Mouse (Mus musculus) megakaryocyte, embryonic 14.5 days (primary cell): Measurements from ENCODE around the gene Ccdc78. TPM values are rescaled to one million over a fixed set of nuclear protein-coding genes. Genes with fewer than 3 reads are reported as not detected.

ENCODE experiments used
- H3K27me3 ChIP-seq: replicated peaks from 2 replicates; pipeline ENCODE3; 2012; ENCODE audit warnings: inconsistent platforms
- H3K36me3 ChIP-seq: replicated peaks from 2 replicates; pipeline ENCODE3; 2012; ENCODE audit warnings: low read length, inconsistent platforms, mixed read lengths
- H3K4me1 ChIP-seq: 2 replicates; pipeline ENCODE4 v1.6.1; 2012; ENCODE audit warnings: inconsistent platforms
- H3K4me3 ChIP-seq: replicated peaks from 2 replicates; pipeline ENCODE3; 2012; ENCODE audit warnings: moderate library complexity, mild to moderate bottlenecking, inconsistent platforms
- H3K9me3 ChIP-seq: 2 replicates; pipeline ENCODE4 v1.6.1; 2012; ENCODE audit warnings: inconsistent platforms
- FLI1 ChIP-seq: IDR thresholded peaks from 2 replicates; pipeline ENCODE4 v1.6.1; 2012; ENCODE audit warnings: low read length, inconsistent platforms, mixed read lengths
- GATA1 ChIP-seq: IDR thresholded peaks from 3 replicates; pipeline ENCODE4 v1.6.1; 2012; ENCODE audit warnings: mixed read lengths, low read length, inconsistent platforms, borderline replicate concordance
- polyA plus RNA-seq: library from polyadenylated mRNA; stranded (reverse); fragments of >175 nt; gene quantifications from 2 replicates; pipeline ENCODE4 v1.2.3, GENCODE M21; 2012; ENCODE audit warnings: low replicate concordance; ENCODE audit not compliant: insufficient read depth

Gene Ccdc78
- polyA plus RNA-seq, 1 experiment: not detected

DNA sequence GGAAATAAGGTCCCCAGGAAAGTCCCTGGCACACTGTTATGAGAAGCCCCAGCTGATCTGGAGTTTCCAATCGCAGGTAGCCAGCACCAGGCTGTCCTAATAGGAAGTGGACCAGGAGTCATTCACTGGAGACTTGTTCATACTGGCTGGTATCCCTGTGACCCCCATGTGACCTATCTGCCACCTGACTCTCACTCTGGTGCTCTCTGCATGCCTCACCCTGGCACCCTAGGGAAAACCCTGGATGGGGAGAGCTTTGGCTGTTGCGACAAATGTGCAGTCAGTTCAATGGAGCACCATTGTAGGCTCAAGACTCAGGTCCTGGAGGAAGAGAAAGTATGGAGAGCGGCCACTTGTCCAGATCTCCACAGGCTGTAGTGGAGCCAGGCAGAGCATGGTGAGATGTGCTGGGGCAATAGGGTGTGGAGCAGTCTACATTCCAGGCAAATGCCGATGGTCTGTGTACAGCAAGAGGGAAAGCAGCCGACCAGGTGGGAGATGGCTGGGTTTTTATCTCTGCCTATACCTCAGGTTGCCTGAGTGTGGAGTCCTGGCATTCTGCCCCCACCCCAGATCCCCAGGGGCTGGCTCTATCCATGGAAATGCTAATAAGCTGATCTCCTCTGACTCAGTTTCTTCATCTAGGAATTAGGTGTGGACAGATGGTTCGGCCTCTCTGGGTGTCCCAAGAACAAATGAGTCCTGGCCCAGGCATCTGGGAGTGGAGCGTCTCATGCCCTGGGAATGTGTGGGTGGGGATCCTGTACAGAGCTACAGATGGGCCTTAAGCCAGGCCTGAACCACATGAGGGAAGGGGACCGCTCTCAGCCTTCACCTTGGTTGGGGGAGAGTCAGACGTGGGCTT is 29.8 kb upstream of the Ccdc78 start:
- Histone ChIP-seq H3K36me3 (no peaks in the 10 kb centered on the region), H3K4me1 (no peaks in the 10 kb centered on the region), H3K9me3 (no peaks in the 10 kb centered on the region), H3K27me3 (peaks cover 72% of the 10 kb centered on the region), H3K4me3 (no peak overlapping the region)
- TF ChIP-seq FLI1: no peak
- TF ChIP-seq GATA1: no peak

DNA sequence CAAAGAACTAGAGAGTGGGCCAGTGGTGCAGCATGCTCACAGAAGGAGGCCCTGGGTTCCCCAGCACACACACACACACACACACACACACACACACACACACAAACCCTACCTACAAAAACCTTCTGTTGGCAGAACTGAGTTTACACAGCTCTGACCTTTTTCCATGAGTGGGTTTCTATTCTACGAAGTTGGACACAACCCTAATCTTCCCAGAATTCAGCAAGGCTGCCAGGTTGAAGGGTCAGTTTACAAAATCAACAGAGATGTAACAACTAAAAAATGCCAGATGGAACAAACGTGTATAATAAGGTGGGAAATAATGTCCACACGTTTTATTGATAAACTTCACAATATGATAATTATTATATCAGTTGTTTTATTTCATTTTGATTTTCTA is 28.7 kb upstream of the Ccdc78 start:
- no peaks in the 10 kb centered on the region for H3K9me3 ChIP-seq
- TF ChIP-seq GATA1 (no peak), FLI1 (no peak)
- H3K27me3 ChIP-seq: peaks cover 68% of the 10 kb centered on the region
- H3K36me3 ChIP-seq: no peaks in the 10 kb centered on the region
- H3K4me3 ChIP-seq: no peak overlapping the region
- H3K4me1 ChIP-seq: no peaks in the 10 kb centered on the region

DNA sequence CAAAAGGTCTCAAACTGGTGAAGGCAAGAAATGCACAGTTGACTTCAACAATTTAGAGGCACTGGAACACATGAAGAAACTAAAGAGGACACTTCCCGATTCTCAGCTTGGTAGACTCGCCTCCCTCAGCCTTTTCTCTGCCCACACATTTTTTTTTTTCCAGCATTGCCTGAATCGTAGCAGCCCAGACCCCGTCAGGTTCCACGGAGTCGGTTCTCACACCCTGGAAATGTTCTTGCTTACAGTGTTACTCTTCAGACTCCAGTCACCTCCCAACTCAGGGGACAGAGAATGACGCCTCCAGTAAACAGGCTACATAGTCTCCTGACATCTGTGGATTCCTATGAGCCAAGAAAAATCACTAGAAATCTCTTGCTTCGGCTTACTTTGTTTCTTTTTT is 26.2 kb upstream of the Ccdc78 start:
- TF ChIP-seq FLI1: no peak
- no peak for TF ChIP-seq GATA1
- peaks cover 47% of the 10 kb centered on the region for H3K27me3 ChIP-seq
- H3K4me3 ChIP-seq: no peak overlapping the region
- no peaks in the 10 kb centered on the region for H3K4me1 ChIP-seq
- no peaks in the 10 kb centered on the region for H3K9me3 ChIP-seq
- no peaks in the 10 kb centered on the region for H3K36me3 ChIP-seq

DNA sequence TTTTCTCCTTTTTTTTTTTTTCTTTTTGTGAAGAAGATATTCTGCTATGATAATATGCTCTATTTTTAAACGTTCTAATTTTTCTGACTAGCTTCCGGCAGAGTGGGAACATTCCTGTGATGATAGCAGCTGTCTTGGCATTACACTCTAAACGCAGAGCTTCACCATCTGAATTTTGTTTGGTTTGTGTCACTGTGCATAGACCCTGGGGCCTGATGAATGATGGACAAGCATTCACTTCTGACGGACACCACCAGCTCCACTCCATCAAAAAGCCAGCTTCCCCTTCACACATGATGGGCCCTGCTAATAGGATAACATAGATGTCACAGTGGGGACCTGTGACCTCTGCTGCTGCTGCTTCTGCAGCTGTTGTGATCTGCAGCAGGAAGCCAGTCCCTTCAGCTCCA is 24.8 kb upstream of the Ccdc78 start:
- no peaks in the 10 kb centered on the region for H3K9me3 ChIP-seq
- no peaks in the 10 kb centered on the region for H3K36me3 ChIP-seq
- H3K4me1 ChIP-seq: no peaks in the 10 kb centered on the region
- H3K4me3 ChIP-seq: no peak overlapping the region
- TF ChIP-seq FLI1: no peak
- TF ChIP-seq GATA1: no peak
- peaks cover 44% of the 10 kb centered on the region for H3K27me3 ChIP-seq

DNA sequence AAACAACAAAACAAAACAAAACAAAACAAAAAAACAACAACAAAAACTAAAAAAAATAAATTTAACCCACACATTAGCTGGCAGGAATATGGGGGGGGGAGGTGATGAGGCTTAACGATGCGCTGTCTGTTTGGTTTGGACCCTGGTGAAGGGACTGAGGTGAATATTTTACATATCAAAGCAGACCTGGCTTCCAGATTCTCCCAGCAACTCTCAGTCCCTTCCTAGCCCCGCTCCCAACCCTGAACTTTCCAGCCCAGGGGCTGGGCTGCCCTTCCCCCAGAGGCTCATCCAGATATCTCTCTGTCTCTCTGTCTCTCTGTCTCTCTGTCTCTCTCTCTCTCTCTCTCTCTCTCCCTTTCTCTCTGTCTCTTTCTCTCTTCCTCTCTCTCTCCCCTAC is 23.8 kb upstream of the Ccdc78 start:
- H3K27me3 ChIP-seq: peaks cover 46% of the 10 kb centered on the region
- TF ChIP-seq FLI1: no peak
- no peak for TF ChIP-seq GATA1
- H3K4me3 ChIP-seq: no peak overlapping the region
- H3K4me1 ChIP-seq: no peaks in the 10 kb centered on the region
- H3K9me3 ChIP-seq: no peaks in the 10 kb centered on the region
- no peaks in the 10 kb centered on the region for H3K36me3 ChIP-seq

DNA sequence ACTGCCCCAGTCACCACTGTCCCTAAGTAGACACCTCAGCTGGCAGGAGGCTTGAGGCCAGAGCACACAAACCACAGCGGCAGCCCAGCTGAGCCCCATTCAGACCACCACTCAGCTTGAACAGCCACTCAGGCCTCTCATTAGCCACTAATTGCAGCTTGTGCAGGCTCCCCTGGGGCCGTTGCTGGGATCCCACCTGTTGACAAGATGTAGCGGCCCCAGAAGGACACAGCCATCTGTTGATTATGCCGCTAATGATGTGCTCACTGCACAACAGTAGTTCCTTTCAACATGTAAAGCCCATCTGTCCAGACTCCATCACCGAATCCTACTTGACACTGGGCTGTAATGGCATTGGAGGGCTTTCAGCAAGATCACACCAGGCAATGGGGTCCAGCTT is 20.5 kb upstream of the Ccdc78 start:
- no peak overlapping the region for H3K4me3 ChIP-seq
- no peaks in the 10 kb centered on the region for H3K9me3 ChIP-seq
- TF ChIP-seq FLI1: no peak
- no peak for TF ChIP-seq GATA1
- no peaks in the 10 kb centered on the region for H3K36me3 ChIP-seq
- no peaks in the 10 kb centered on the region for H3K4me1 ChIP-seq
- H3K27me3 ChIP-seq: peaks cover 52% of the 10 kb centered on the region

DNA sequence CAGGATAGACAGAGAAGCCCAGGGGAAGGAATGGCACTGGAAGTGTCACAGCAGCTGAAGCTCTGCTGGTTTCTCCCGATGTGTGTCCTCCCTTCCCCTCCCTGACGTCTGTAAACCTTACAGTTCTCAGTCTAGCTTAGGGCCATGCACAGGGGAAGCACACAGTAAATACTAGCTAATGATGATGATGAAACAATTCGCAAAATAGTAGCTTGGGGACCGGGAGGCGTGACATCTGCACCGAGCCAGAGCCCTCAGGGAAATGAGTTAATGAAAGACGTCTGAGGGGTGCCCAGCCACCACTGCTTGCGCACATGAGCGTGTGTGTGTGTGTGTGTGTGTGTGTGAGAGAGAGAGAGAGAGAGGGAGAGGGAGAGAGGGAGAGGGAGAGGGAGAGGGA is 17.0 kb upstream of the Ccdc78 start:
- no peak for TF ChIP-seq GATA1
- TF ChIP-seq FLI1: no peak
- no peak overlapping the region for H3K4me3 ChIP-seq
- H3K27me3 ChIP-seq: peaks cover 48% of the 10 kb centered on the region
- peaks cover 10% of the 10 kb centered on the region for H3K4me1 ChIP-seq
- H3K36me3 ChIP-seq: no peaks in the 10 kb centered on the region
- no peaks in the 10 kb centered on the region for H3K9me3 ChIP-seq

DNA sequence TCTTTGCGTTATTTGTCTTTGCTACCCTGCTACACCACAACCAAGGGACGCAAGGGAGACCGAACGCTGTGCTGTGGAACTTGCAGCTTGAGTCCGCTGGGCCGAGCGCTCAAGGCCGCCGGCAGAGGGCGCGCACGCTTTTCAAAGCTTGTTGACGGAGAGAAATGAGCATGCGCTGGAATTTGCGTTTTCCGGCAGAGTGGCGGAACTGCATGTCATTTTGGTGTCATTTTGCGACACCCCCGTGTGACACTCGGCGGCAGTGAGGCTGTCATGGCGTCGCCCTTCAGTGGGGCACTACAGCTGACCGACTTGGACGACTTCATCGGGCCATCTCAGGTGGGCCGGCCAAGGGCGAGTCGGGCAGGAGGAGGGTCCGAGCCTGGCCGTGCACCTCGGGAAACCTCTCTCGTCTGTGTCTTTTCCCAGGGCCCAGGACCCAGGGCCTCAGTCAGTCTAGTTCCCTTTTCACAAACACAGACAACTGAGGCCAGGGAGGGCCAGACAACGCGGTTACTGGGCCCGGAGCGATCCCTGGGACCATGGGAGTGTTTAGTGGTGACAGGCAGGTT is 12.7 kb upstream of the Ccdc78 start, which contains the start of gene Narfl:
Gene Narfl (plus strand): TSS at position 228 of the 572 bp plus-strand sequence.
- no peak for TF ChIP-seq GATA1
- TF ChIP-seq FLI1: no peak

DNA sequence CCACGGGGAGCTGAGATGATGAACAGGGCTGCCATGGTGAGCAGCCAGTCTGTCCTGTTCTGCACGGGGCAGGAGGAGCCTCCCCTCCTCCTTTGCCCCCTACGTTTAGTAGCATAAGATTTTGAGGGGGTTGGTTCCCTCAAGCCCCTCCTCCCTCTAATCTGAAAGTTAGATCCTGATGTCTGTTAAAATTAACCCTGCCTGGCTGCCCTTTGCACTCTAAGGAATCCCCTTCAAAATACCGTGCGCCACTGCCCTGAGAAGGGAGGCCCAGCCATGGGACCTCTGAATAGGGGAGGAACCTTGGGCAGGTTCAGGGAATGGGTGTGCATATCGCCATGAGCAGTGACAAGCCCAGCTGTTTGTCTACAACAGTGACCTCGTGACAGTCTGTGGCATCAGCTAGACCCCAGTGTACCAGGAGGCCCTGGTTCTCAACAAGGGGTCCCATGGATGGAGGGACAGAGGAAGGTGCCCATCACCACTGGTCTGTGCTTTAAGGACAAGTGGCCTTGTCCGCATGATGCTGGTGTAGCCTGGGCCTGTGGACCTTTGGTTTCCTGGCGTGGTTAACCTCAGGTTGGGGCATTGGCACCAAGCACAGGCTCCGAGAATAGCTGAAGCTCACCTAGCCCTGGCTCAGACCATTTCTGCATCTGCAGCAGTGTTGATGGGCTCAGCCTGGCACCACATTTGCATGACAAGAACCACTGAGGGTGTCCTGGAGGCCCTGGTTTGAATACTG is 10.9 kb upstream of the Ccdc78 start:
- H3K4me3 ChIP-seq: peak overlapping the region; percentile 64
- peaks cover 29% of the 10 kb centered on the region for H3K4me1 ChIP-seq
- H3K27me3 ChIP-seq: peaks cover 11% of the 10 kb centered on the region
- peaks cover 49% of the 10 kb centered on the region for H3K36me3 ChIP-seq
- TF ChIP-seq FLI1 (no peak), GATA1 (no peak)
- no peaks in the 10 kb centered on the region for H3K9me3 ChIP-seq

More for the DNA sequence above, 12.7 kb upstream of the Ccdc78 start, which contains the start of gene Narfl:
- Histone ChIP-seq H3K27me3 (peaks cover 24% of the 10 kb centered on the region), H3K36me3 (peaks cover 30% of the 10 kb centered on the region), H3K4me1 (peaks cover 29% of the 10 kb centered on the region), H3K4me3 (peak within 1 kb of the TSS; percentile 99), H3K9me3 (no peaks in the 10 kb centered on the region)

DNA sequence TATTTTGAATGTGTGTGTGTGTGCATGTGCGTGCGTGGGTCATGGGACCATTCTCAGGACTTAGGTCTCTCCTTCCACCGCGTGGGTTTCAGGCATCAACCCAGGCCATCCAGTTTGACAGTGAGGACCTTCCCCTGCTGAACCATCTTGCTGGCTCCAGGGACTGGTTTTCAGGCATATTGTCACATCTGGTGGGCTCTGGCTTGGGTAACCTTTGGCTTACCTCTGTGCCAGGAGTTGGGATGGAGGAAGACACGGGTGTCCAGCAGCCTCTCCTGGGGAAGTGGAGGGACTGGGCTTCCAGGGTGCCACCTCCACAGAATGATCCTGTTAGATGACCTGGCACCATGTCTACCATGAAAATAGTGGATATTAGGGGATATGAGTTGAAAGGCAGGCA is 8.4 kb upstream of the Ccdc78 start:
- Histone ChIP-seq H3K4me3 (no peak overlapping the region), H3K9me3 (no peaks in the 10 kb centered on the region), H3K4me1 (peaks cover 29% of the 10 kb centered on the region), H3K36me3 (peaks cover 73% of the 10 kb centered on the region), H3K27me3 (no peaks in the 10 kb centered on the region)
- TF ChIP-seq GATA1: no peak
- TF ChIP-seq FLI1: no peak
